Mouse (Mus musculus) granulocyte monocyte progenitor cell, adult 5-6 weeks (primary cell): Measurements from ENCODE around the gene Adam19. TPM values are rescaled to one million over a fixed set of nuclear protein-coding genes. Genes with fewer than 3 reads are reported as not detected.

Experiments
- ATAC-seq: replicated peaks from 2 replicates; pipeline ENCODE4 v1.8.0; 2016; ENCODE audit warnings: mild to moderate bottlenecking, moderate TSS enrichment, inconsistent platforms; ENCODE audit not compliant: poor library complexity, severe bottlenecking
- total RNA-seq, 2 experiments: library from RNA; stranded (forward) in 1 of 2; stranded (reverse) in 1 of 2; fragments of 200-712, 200-1000 nt in 1 of 2; fragments of >200 nt in 1 of 2; fragmentation: Nextera tagmentation in 1 of 2; gene quantifications; 2 replicates each; pipeline ENCODE4 v1.2.3; 2014 to 2017

The Adam19 gene
- total RNA-seq, 2 experiments from 2014 or later, result 0.19 to 0.26 TPM

DNA sequence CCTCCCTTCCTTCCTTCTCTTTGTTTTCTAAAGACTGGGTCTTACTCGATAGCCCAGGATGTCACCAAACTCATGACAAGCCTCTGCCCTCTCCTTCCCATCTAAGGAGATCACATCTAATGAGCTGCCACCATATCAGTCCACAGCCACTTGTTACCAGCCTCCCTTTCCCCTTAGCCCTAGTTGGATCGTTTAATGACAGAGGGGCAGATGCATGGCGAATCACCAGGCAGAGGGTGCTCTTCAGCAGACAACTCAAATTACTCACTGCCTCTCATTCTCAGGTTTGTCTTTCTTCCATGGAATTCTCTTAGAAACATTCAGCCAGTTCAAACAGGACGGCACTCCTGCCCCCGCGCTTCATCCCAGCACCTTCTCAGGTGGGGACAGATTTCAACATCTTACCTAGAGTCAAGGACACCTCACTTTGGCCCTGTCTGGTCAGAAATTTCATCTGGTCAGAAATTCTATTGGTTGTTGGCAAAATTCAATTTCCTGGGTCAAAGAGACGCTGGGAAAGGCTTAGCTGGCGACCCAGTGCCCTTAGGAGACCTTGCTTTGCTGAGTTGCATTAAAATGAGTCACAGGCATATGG is 16.8 kb downstream of the Adam19 start:
- ATAC-seq, result no peak

DNA sequence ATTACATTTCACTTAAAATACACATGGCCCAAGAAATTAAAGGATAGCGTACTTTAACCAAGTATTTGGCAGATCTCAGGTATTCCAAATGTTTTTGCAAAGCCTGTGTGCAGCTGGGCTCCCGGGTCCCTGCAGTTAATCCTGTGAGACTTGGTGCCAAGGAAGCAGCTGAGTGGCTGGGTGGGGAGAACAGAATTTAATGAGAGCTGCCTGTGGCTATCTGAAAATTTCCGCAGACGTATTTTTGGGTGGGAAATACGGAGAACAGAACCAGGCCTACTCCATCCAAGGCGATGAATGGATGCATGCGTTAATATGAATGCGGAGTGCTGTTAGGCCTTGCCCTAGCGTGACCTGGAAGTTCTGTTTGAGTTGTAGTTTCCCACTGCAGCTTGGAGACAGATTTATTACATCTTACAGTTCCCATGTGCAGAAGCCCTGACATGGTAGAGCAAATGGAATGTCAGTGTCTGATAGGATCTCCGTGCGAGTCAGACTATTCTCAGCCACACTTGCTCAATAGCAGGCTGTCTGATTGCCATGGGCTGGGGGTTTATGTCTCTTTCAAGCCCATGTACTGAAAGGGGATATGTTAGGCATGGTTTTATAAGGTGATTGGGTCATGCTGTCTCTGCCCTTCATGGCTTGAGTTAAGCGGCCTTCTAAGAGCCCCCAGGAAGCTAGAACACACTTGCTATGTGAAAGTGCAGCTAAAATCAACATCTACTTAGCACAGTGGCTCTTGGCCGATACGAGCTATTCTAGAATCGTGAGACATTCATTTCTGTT is 17.5 kb downstream of the Adam19 start:
- no peak for ATAC-seq

DNA sequence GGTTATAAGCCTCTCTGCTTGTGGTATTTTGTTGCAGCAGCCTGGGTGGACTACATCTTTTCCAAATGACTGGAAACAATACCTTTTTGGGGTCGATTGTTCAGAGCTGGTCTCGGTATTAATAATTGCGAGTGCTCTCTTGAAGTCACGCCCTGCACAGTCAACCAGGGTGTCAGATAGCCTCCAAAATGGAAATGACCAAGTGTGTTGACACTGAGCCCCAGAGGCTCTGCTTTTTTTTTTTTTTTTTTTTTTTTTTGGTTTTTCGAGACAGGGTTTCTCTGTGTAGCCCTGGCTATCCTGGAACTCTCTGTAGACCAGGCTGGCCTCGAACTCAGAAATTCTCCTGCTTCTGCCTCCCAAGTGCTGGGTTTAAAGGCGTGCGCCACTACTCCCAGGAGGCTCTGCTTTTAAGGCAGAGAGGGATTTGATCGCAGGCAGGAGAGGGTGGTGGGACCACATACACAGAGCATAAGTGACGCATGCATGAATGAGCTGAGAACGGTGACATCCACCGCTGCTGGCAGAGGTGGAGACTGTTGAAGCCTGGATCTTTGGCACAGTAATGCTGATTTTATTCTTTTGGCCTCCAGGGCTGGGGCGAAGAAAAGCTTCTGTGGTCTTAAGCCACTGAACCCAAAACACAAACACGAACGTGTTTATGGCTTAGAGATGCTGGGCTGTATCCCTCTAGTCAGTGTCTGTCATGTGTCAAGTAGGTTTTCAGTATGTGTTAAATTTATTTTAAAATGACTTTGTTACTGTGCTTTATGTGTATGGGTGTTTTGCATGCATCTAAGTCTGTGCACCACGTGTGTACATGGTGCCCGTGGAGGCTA is 18.3 kb downstream of the Adam19 start:
- ATAC-seq, result no peak

GRCm38 (mm10) chr11:46075507-46075906 is 19.7 kb downstream of the Adam19 start:
- ATAC-seq, result no peak

DNA sequence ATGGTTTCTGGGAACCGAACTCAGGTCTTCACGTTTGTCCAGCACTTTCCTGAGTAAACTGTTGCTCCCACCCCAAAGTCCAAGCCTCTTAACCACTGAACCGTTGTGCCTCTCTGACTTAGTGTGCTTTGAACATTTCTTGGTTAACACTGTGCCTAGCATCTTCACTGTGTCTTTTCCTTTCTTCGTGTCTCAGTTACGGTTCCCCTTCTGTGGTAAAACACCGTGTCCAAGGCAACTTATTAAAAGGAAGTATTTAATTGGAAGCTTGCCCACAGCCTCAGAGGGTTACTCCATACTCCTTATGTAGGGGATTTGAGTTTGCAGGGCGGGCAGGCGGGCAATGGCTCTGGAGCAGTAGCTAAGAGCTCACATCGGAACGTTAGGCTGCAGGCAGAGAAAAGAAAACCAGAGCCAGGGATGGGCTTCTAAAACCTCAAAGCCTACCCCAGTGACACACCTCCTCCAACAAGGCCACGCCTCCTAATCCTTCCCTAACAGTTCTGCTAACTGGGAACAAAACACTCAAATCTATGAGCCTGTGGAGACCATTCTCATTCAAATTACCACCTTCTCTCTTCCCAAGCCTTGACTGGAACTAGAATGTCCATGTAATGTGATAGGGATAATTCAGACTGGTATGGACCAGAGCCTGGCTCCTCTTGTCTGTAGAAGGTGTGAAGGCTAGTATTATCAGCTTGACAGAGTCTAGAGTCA is 20.8 kb downstream of the Adam19 start:
- ATAC-seq, result peak; percentile 95

GRCm38 (mm10) chr11:46077304-46077703 is 21.5 kb downstream of the Adam19 start:
- no peak for ATAC-seq

- ATAC-seq, result no peak
These were observed 22.1 kb downstream of the Adam19 start for GRCm38 (mm10) chr11:46077732-46078375.

DNA sequence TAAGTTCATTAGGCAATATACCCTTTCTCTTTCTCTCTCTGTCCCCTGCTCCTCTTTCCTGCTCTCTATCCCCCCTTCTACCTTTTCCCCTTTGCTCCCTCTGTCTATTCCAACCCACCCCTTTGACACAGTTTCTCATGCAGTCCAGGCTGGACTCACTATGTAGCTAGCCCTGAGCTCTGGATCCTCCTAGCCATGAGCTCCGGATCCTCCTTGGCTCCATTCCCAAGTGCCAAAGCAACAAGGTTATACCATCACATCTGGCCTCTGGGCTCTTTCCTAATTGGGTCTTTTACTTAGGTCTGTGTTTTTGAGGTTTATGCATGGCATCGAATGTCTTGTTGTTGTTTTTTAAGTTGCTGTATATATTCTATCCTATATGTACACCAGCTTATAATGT is 25.3 kb downstream of the Adam19 start:
- ATAC-seq, result no peak

GRCm38 (mm10) chr11:46083405-46083804 is 27.6 kb downstream of the Adam19 start:
- peak; percentile 46 for ATAC-seq

- no peak for ATAC-seq
These were observed 28.1 kb downstream of the Adam19 start for GRCm38 (mm10) chr11:46083835-46084444.

- no peak for ATAC-seq
These were observed 28.8 kb downstream of the Adam19 start for GRCm38 (mm10) chr11:46084568-46084967.

DNA sequence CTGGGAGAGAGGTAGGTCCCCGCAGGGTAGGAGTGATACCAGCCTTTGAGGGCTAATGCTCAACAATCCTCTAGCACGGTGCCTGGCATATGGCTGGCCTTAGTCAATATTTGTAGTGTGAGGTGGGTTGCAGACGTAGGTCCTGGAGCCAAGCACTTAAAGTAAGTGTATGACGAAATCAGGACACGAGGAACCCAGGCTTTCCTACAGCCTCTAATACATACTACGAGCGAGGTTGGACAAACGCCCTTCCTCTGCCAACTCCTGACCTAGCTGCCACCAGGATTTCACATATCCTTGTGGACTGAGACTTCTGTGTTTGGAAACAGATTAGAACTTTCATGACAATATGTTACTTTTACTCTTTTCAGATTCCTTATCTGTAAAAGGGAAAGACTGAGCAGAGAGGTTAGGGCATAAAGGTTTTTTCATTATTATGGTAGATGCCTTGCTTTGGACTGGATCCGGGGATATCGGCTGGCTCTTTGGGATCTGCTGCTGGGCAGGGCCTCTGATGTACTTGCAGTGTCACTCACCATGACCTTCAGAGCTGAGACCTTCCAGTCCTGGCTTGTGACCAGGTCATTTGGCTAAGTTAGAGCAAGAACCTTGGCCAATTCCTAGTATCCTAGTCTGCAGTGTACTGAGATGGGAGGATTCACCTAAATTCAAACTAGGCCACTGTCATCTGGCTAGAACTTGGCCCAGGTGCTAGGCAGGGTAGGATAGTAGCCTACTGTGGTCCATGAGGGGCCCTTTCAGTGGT is 29.8 kb downstream of the Adam19 start:
- ATAC-seq, result peak; percentile 9

DNA sequence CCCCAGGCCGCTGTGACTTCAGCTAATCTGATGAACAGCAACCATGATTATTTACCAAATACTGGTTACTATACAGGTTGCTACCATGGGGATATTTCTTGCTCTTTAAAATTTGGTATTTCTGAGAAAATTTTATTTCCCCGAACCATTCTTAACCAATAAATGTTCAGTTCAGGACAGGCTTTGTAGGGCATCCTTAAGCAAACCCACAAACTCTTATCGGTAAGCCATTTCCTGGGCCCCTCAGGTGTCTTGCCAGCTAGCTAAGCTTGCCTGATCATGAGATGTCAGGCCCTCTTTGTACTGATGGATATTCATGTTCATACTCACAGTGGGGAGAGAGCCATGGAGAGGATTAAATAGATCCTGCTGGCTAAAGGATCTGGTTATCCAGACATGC is 30.7 kb downstream of the Adam19 start:
- ATAC-seq, result no peak

GRCm38 (mm10) chr11:46089081-46089713 is 33.4 kb downstream of the Adam19 start:
- ATAC-seq, result no peak

DNA sequence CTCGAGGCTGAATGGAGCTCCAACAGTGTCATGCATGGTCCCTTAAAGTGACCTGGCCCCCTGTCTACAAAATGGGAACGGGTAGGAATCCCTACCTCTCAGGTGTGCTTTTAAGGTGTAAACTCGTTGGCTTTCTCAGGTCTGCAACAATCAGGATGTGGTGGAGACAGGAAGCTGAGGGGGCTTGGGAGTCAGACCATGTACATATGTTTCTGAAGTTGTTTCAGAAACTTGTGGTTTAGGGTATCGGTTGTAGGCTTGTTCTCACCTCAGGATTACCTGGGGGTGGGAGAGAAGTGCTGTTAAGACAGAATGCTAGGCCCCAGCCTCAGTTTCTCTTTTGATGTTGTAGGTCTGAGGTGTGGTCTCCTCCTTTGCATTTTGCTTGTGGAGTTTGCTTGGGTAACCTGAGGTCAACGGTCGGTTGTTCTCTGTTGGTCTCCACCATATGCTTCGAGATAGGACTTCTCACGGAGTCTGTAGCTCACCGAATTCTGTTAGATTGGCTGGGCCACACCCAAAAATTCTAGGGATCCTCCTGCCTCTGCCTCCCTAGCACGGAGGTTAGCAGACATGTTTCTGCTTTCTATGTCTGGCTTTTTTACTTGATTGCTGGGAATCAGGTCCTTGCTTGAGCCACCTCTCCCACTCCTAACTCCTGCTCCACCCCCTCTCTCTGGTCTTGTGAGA is 34.4 kb downstream of the Adam19 start:
- no peak for ATAC-seq

GRCm38 (mm10) chr11:46090951-46091667 is 35.3 kb downstream of the Adam19 start:
- no peak for ATAC-seq

DNA sequence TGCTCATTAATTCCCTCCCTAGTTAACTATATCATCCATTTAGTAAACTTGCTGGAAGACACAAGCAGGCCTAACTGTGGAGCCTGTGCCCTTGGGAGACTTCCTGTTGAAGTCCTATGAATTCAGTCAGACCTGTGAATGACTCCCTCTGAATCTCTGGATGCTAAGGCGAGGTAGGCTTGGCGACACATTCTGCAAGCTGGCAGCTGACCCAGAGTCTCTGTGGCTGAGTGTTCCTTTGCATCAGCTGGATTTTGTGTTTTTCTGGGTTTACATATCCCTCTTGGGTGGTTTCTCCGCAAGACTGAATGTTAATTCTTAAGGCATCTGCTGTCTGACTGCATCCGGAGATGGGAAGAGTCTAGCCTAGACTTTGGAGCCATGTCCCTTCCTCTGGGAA is 36.3 kb downstream of the Adam19 start:
- no peak for ATAC-seq
